Mouse (Mus musculus) G1E (cell line): Measurements from ENCODE around the gene Csad. TPM values are rescaled to one million over a fixed set of nuclear protein-coding genes. Genes with fewer than 3 reads are reported as not detected.

Source experiments
- ATAC-seq: 2 replicates; pipeline ENCODE4 v1.8.0; 2016; ENCODE audit warnings: mild to moderate bottlenecking; ENCODE audit not compliant: insufficient number of reproducible peaks, poor library complexity, low FRiP score, severe bottlenecking; ENCODE audit errors: extremely low read depth
- DNase-seq: peaks from one replicate; pipeline ENCODE4 v3.0.0; 2012; ENCODE audit warnings: low spot score
- H3K27me3 ChIP-seq: 2 replicates; pipeline ENCODE4 v1.6.1; 2012; ENCODE audit warnings: mild to moderate bottlenecking, low read length, inconsistent platforms; ENCODE audit not compliant: insufficient read depth
- H3K36me3 ChIP-seq: replicated peaks from 2 replicates; pipeline ENCODE3; 2012; ENCODE audit warnings: mild to moderate bottlenecking, inconsistent platforms
- H3K4me1 ChIP-seq: 2 replicates; pipeline ENCODE4 v1.6.1; 2012; ENCODE audit warnings: low read depth, low read length, inconsistent platforms, mixed read lengths; ENCODE audit not compliant: insufficient read depth
- H3K4me3 ChIP-seq: 2 replicates; pipeline ENCODE4 v1.5.1; 2012; ENCODE audit warnings: low read depth, mild to moderate bottlenecking, inconsistent platforms, low read length, moderate library complexity, mixed read lengths
- H3K9me3 ChIP-seq: replicated peaks from 2 replicates; pipeline ENCODE4 v1.6.1; 2012; ENCODE audit warnings: inconsistent platforms
- CTCF ChIP-seq: IDR thresholded peaks from 2 replicates; pipeline ENCODE4 v1.5.1; 2012; ENCODE audit warnings: low read depth, low read length, inconsistent platforms, mixed read lengths
- GATA1 ChIP-seq: IDR thresholded peaks from 2 replicates; pipeline ENCODE4 v1.6.1; 2012; ENCODE audit warnings: borderline replicate concordance, low read length, inconsistent platforms, mixed read lengths
- GATA2 ChIP-seq: IDR thresholded peaks from 2 replicates; pipeline ENCODE4 v1.6.1; 2012; ENCODE audit warnings: low read depth, low read length, inconsistent platforms, borderline replicate concordance
- POLR2AphosphoS5 ChIP-seq: IDR thresholded peaks from 2 replicates; pipeline ENCODE4 v1.6.1; 2012; ENCODE audit warnings: low read depth, low read length, inconsistent platforms; ENCODE audit not compliant: insufficient replicate concordance
- TAL1 ChIP-seq: conservative IDR thresholded peaks from 2 replicates; pipeline ENCODE4 v1.6.1; 2012; ENCODE audit warnings: low read depth, low read length, inconsistent platforms, mixed read lengths
- polyA plus RNA-seq: library from polyadenylated mRNA; stranded (reverse); fragments of >175 nt; gene quantifications from 2 replicates; pipeline ENCODE4 v1.2.3, GENCODE M21; 2012
- total RNA-seq, 2 experiments: library from RNA; stranded (forward) in 1 of 2; stranded (reverse) in 1 of 2; fragments of 200-1000 nt in 1 of 2; fragments of >200 nt in 1 of 2; fragmentation: Nextera tagmentation in 1 of 2; gene quantifications; 2 replicates each; pipeline ENCODE4 v1.2.3; 2014 to 2017

The Csad gene
- total and polyA plus RNA-seq, 3 experiments, result 3.1 to 11.9 (median 4.2) TPM

DNA sequence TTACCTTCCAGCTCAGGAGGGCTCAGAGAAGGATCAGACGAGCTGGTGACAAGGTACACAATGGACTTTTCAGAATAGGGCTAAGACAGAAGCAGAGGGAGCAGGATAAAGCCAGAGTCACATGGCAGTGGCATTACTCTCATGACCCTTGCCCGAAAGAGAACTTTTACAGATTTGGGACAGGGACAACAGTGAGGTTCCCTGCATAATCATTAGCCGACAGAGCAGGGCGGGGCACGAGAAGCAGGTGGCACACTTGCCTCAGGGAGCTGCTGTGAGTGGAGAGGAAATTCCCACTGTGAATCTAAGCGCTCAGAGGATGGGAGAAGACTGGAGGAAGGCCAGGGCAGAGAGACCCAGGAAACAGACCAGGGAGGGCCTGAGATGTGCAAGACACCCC, 15.6 kb downstream of the Csad start:
- DNase-seq, result no peak
- Histone ChIP-seq H3K36me3 (no peaks in the 10 kb centered on the region), H3K4me1 (peaks cover 27% of the 10 kb centered on the region), H3K4me3 (no peak overlapping the region), H3K27me3 (peaks cover 19% of the 10 kb centered on the region), H3K9me3 (no peaks in the 10 kb centered on the region)
- ATAC-seq, result no peak
- TF ChIP-seq POLR2AphosphoS5 (no peak), GATA1 (no peak), TAL1 (no peak), GATA2 (no peak), CTCF (no peak)

DNA sequence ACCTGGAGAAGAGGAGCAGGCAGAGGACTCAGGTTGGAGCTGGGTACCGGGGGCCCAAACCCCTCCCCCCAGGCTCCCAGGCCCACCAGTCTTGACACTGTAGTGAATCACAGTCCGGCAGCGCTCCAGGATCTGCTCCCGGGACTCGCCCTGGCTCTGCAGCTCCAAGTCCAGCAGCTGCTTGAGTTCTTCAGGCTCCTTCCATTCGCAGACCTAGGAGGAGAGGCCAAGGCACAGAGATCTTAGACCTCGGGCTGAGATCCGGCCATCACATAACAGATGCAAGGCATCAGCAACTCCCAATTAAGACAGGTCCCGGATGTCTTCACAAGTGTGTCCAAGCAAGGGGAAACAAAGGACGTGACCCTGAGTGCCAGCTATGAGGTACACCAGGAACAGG, 16.4 kb downstream of the Csad start:
- DNase-seq (no peak), ATAC-seq (no peak)
- H3K4me3 ChIP-seq, result no peak overlapping the region
- H3K4me1 ChIP-seq, result peaks cover 25% of the 10 kb centered on the region
- H3K9me3 ChIP-seq, result no peaks in the 10 kb centered on the region
- peaks cover 19% of the 10 kb centered on the region for H3K27me3 ChIP-seq
- TF ChIP-seq GATA1 (no peak), CTCF (no peak), POLR2AphosphoS5 (no peak), TAL1 (no peak), GATA2 (no peak)
- no peaks in the 10 kb centered on the region for H3K36me3 ChIP-seq

DNA sequence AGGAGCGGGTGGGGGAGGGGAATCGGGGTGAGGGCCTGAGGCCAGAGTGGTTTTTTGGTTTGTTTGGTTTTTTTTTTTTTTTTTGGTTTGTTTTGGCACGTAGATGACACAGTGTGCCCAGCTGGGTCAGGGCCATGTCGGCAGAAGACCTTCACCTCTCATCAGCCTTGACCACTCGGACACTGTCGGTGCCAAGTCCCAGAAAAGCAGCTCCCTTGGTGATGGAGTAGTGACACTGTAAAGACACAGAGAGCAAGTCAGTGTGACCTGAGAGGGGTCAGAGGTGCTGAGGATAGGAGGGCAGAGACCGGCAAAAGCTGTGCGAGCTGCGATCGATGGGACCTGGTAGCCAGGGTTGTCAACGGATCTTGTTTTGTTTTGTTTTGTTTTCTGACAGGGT, 18.3 kb downstream of the Csad start:
- Histone ChIP-seq H3K9me3 (no peaks in the 10 kb centered on the region), H3K4me3 (no peak overlapping the region), H3K4me1 (peaks cover 10% of the 10 kb centered on the region), H3K36me3 (no peaks in the 10 kb centered on the region), H3K27me3 (peaks cover 8% of the 10 kb centered on the region; the same call in 1 of the 2 replicates)
- no peak for ATAC-seq
- TF ChIP-seq POLR2AphosphoS5, result no peak
- no peak for TF ChIP-seq CTCF
- no peak for TF ChIP-seq GATA2
- no peak for TF ChIP-seq TAL1
- no peak for TF ChIP-seq GATA1
- no peak for DNase-seq

DNA sequence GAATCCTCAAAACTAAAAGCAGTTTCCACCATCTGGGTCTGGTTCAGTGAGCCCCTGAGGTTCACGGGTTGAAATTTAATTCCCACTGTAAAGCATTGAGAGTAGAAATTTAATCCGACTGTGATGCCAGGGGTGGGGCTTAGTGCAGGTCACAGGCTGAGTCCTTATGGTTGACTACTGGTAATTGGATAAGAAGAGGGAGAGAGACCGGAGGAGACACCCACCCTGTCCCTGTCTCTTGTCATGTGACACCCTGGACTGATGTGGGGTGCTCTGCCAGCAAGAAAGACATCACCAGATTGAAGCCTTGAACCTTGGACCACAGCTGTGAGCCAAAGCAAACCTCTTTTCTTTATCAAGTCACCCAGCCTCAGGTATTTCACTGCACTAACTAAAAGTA, 21.4 kb downstream of the Csad start:
- peaks cover 11% of the 10 kb centered on the region; the same call in 1 of the 2 replicates for H3K27me3 ChIP-seq

DNA sequence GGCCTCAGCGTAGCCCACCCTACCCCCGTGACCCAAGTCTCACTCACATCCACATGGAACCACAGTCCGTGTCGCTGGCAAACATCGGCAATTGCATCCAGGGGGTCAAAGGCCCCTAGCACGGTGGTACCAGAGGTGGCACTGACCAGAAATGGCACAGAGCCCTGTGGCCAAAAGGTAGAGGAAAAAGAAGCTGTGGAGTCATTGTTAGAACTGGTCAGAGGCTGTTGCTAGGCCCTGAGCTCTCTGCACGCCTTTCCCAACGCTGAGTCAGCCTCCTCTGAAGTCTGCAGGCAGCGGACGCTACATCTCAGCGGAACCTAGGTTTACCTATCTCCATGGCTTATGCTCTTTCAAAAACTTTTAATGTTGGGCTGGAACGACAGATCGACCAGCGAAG, 24.6 kb downstream of the Csad start:
- H3K9me3 ChIP-seq, result no peaks in the 10 kb centered on the region
- H3K4me3 ChIP-seq, result no peak overlapping the region
- ATAC-seq, result no peak
- peaks cover 11% of the 10 kb centered on the region; the same call in 1 of the 2 replicates for H3K27me3 ChIP-seq
- TF ChIP-seq CTCF, result no peak
- peaks cover 31% of the 10 kb centered on the region for H3K4me1 ChIP-seq
- peaks cover 5% of the 10 kb centered on the region for H3K36me3 ChIP-seq
- DNase-seq, result no peak

More for the DNA sequence above, 21.4 kb downstream of the Csad start:
- no peak for ATAC-seq
- TF ChIP-seq GATA2 (no peak), GATA1 (no peak), TAL1 (no peak), POLR2AphosphoS5 (no peak), CTCF (no peak)
- DNase-seq, result no peak
- Histone ChIP-seq H3K4me1 (peaks cover 14% of the 10 kb centered on the region), H3K36me3 (peaks cover 5% of the 10 kb centered on the region), H3K9me3 (no peaks in the 10 kb centered on the region), H3K4me3 (no peak overlapping the region)

DNA sequence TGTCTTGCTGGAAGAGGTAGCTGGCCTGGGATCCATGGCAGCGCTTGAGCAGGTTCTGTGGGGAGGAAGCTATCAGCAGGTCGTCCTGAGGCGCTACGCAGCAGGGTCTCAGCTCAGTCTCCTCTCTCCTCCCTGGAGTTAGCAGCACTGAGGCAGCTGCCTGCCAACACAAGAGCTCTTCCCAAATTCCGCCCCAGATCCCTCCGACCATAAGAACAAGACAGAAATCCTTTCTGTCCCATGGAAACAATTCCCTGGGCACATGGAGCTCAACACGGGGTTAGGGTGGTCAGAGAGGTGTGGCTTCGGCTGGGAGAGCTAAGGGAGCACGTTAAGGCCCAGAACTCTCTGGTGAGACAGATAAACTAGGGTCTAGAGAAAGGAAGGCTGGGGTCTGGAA, 25.4 kb downstream of the Csad start:
- Histone ChIP-seq H3K9me3 (no peaks in the 10 kb centered on the region), H3K27me3 (peaks cover 11% of the 10 kb centered on the region; the same call in 1 of the 2 replicates), H3K36me3 (peaks cover 5% of the 10 kb centered on the region), H3K4me1 (peaks cover 31% of the 10 kb centered on the region), H3K4me3 (no peak overlapping the region)
- ATAC-seq (no peak), DNase-seq (no peak)
- TF ChIP-seq CTCF (no peak), POLR2AphosphoS5 (no peak), TAL1 (no peak), GATA1 (no peak), GATA2 (no peak)

DNA sequence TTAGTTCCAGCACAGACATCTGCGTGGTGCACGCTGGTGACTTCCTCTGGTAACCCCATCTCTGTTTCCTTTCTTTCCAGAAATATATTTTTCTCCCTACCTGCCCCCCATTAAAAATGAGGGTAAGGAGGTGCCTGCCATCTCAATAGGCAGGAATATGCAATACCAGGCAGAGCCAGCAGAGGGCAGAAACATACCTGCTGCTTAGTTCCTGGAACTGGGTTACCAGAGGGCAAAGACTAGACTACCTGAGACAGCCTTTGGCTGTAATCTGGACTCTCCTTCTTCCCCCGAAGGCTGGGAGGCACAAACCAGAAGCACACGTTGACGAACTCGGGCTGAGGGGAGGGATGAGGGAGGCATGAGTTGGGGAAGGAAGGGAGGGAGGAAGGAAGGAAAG, 26.2 kb downstream of the Csad start:
- peak; percentile 68 for DNase-seq
- Histone ChIP-seq H3K36me3 (peaks cover 5% of the 10 kb centered on the region), H3K27me3 (peaks cover 11% of the 10 kb centered on the region; the same call in 1 of the 2 replicates), H3K4me3 (no peak overlapping the region), H3K9me3 (no peaks in the 10 kb centered on the region), H3K4me1 (peaks cover 29% of the 10 kb centered on the region)
- ATAC-seq, result no peak
- TF ChIP-seq POLR2AphosphoS5 (no peak), GATA2 (no peak), CTCF (peak; percentile 93)
